Mouse (Mus musculus): ENCODE results near the gene Ankrd9.

Ankrd9 gene

GRCm38 (mm10) chr12:110989409-110989808 lies 10.6 kb upstream of the Ankrd9 start:
- DNase-seq (ENCODE audit: low spot score) = no peak

DNA sequence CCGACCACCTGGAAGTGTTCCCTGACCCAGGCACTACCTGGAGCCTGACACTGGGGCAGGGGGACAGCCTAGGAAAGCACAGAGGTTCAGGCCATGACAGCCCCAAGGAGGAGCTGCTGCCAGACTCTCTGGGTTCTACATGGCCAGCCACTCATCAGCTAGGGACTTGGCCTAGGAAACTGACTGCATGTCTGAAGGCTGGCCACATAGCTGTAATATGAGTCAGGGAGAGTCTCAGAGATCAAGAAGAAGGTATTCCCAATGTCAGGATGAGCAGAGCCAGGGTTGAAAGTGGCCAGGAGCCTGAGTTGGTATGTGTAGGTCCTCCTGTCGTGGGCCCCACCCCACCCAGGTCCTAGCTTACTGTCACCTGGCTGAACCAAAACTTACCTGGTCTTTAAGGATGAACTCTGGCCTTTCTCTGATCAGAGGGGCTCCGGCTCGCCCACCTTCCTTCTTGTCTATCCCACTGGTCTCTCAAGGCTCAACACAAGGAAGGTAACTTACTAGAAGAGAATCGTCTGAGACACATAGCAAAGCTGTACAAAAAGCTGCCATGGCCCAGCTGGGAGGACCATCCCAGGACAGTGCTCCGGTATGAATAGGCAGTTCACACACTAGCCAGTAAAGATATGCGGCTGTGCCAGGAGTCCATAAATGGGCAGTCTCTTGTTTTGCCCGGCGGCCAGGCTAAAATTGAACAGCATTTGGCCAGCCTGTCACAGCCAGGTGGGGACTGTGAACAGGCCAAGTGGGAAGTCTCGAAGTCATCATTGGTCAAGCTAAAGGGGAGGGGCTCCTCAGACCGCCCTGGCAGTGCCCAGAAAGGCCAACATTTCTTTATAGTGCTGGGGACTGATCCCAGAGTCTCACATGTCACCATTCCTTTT lies 7.9 kb upstream of the Ankrd9 start:
- no peak for DNase-seq (ENCODE audit: low spot score)

DNA sequence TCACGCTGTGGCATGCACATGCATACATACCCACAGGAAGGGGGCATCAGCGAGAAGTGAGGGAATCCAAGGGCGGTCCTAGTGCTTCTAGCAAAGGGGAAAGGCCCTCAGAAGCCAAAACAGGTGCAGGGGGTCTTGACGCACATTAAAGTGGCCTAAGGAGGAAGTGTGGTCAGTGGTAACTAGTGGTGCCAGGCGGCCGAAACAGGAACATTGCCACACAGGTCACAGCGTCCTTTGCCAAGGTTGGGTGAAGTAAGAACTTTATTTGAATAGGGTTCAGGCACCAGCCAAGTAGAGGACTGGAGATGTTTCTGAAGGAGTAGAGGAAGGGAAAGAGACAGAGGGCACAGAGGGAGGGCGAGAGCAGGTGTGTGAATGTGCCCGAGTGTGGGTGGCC lies 6.3 kb upstream of the Ankrd9 start:
- no peak for DNase-seq (ENCODE audit: low spot score)

- no peak for DNase-seq (ENCODE audit: low spot score)
Observed at GRCm38 (mm10) chr12:110984598-110984997, 5.8 kb upstream of the Ankrd9 start.

GRCm38 (mm10) chr12:110983714-110984113 lies 4.9 kb upstream of the Ankrd9 start:
- DNase-seq (ENCODE audit: low spot score) = no peak

DNA sequence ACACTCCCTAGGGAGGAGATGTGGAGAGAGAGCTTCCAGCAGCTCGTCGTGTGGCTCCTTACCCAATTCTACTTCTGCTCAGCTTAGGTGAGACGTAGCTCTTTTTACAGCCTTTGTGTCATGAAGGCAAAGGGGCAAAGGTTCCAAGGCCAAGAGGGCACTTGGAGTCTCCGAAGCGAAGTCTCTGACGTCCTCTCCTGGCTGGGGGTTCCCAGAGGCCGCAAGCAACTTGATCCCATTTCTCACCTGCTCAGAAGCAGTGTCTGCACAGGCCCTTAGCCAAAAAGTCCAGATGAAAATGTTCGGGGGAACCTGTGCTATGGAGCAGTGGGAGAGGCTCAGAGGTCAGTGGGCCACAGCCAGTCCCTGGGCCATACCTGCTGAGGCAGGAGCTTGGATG lies 4.2 kb upstream of the Ankrd9 start:
- DNase-seq (ENCODE audit: low spot score) = no peak

DNA sequence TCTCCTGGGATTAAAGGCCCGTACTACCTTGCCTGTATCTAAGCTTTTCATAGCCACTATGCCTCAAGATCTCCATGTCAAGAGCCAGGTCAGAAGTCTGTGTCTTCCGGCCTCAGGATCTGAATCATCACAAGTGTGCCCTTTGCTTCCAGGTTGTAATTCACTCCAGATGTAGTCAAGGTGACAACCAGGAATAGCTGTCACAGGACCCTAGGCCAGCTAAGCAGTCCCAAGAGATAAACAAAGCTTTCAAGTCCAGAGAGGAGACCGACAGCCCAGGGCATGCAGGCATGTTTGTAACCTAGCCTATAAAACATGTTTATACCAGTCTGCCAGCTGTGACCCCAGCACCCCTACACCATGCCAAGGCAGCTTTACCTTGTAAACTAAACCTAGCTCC lies 2.9 kb upstream of the Ankrd9 start:
- no peak for DNase-seq (ENCODE audit: low spot score)

DNA sequence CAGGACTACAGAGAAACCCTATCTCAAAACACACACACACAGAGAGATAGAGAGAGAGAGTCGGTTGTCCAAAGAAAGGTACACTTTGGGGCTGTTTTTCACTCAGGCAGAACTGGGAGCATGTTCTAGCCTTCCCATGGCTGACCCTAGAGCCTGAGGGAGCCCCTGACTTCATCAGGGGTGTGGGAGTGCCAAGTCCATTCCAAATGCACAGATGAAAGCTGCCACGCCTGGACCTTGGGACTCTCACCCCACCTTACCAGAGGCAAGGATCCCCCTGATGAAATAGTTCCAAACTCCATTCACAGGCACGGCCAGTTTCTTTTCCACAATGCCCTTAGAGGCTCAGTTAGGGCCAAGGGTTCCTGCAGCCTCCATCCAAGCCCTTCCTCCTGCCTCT lies 968 bp upstream of the Ankrd9 start:
- no peak for DNase-seq (ENCODE audit: low spot score)

DNA sequence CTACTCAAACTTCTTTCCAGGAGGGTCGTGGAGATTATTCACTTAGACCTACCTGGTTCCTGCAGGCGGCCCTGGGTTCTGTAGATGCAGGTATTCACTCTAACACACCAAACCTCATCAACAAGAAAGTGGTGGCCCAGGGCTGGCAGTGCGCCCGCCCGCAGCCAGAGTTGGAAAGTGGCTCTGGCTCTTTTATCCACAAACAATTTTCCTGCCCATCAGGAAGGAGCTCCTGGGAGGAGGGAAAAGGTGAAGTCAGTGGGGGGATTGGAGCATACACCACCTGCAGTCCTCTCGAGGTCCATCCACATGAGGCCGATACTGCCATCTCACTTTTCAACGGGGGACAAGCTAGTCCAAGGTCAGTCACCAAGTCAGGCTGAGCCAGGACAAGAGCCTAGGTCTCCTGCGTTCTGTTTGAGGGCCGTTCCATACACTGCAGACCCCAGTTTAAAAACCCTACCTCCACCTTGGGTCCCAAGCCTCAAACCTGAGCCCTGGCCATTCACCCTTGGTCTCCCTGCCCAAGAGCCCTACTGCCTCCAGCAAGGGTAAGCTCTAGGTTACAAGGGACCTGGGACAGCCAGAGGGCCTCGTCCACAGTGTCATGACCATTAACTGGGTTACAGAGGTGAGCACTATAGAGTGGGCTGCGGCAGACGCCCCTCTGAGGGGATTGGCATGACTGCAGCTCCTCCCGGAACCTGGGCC lies 789 bp downstream of the Ankrd9 start:
- DNase-seq (ENCODE audit: low spot score) = no peak

DNA sequence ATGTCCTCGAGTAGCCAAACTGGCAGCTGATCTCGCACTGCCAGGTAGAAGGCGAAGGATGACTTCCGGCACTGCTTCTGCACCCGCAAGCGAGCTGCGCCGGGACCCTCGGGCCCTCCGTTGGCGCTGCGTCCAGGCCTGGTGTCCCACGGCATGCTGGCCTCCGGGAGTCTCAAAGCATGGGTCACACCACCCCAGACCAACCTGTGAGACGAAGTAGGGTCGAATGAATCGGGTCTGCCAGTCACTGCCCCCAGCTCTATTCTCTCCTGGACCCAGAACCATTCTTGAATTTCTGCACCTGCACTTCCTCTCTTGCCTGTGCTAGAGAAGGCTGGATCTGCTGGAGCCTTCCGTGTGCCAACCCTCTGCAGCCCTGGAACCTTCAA lies 1.5 kb downstream of the Ankrd9 start:
- no peak for DNase-seq (ENCODE audit: low spot score)

DNA sequence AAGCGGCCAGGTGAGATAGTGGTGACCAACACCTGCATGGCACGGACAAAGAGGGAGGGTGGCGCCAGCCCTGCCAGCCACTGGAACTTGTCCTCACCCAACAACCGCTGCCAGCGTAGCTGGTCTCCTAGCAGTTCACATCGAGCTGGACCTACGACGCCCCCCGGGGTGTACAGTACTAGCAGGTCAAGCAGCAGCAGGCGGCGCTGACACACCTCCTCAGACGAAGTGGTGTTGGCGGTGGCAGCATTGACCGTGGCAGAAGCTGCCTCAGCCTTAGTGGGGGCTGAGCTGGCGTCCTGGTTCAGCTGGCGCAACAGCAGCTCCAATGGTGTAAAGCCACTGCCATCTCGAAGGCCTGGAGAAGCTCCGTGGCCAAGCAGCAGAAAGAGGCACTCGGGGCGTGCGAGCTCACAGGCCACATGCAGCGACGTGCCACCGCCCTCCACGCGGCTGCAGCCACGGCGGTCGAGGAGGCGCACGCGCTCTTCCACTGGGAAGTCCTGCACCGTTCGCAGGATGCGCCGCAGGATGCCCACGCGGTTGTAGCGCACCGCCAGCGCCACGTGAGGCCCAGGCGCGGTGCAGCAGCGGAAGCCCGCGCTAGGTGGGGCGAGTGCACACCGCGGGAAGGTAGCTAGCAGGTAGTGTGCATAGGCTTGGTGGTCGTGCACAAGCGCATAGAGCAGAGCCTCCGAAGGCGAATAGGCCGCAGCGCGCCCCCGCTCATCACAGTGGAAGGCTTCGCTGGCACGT lies 2.1 kb downstream of the Ankrd9 start:
- DNase-seq (ENCODE audit: low spot score) = no peak

DNA sequence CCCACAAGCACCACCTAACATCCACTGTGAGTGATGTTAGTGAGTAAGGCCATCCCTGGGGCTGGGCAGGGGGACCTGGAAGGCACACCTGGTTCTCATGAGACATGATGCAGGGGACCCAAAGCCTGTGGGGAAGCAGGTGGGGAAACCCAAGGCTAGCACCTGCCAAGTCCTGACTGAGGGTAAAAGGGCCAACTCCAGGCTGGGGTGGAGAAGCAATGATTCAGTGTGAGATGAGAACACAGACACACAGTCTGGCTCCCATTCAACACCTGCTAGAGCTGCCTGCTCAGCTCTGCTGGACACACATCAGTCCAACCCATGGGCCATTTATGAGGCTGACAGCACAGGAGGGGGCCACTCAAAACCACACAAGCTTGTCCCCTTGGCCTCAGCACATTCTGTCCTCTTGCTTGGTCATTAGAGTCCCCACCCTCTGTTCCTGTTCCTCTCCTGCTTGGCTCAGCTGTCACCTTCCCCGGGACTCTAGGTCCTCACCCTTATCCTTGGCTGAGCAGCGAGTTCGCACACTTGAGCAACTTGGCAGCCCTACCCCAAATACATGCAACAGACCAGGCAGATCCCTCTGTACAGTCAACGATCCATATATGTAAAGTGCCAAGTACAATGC lies 2.9 kb downstream of the Ankrd9 start:
- DNase-seq (ENCODE audit: low spot score) = no peak

- no peak for DNase-seq (ENCODE audit: low spot score)
Observed at GRCm38 (mm10) chr12:110975385-110975784, 3.5 kb downstream of the Ankrd9 start.

DNA sequence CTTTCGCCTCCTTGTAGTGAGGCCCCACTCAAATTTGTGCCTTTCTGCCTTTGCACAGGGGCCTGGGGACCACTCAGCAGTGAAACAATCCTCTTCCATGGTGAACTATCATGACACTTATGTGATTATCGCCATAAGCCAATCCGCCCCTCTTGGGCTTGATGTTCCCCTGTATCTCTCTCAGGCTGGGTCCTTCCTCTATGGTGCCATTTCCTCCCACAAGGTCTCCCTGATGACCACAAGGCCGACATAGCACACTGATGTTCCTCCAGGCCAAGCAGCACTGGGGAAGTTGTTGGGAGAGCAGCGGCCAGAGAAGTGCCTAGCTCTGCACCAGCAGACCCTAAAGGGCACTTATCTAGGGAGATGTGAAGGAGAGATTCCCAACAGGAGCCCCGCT lies 4.1 kb downstream of the Ankrd9 start:
- DNase-seq (ENCODE audit: low spot score) = no peak

DNA sequence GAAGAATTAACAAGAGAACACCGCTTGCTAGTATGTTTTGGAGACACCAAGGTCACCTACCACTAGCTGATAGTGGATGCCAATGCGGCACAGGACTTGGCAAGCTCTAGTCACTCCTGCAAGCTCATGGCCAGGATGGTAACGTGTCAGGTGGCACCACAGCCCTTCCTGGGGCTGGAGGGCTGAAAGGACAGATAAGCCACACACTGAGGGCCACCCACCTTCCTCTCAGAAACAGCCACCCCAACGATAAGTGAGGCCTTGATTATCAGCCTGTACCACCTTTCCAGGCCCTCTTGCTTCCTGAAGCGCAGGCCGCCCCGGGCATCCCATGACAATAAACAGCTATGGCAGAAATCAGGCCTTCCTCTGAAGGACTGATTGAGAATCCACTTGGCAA lies 4.5 kb downstream of the Ankrd9 start:
- DNase-seq (ENCODE audit: low spot score) = no peak

- no peak for DNase-seq (ENCODE audit: low spot score)
Observed at GRCm38 (mm10) chr12:110973829-110974228, 5.0 kb downstream of the Ankrd9 start.

GRCm38 (mm10) chr12:110971972-110972371 lies 6.9 kb downstream of the Ankrd9 start:
- no peak for DNase-seq (ENCODE audit: low spot score)

DNA sequence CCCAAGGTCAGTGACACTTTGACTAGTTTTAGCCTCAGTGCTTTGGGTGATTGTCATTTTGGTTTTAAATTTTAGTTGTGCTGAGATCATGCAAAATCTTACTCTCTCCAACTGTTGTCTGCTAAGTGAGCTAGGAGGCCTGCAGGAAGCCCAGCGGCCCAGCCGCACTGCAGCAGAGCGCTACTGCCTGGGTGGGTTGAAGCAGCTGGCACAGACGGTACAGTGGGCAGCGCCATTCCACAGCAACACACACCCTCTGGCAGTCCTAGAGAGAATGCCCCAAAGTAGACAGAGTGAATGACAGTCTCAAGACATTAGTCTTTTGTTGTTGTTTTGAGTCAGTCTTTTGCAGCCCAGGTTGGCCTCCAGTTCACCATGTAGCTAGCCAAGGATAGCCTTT lies 8.4 kb downstream of the Ankrd9 start:
- DNase-seq (ENCODE audit: low spot score) = no peak

- no peak for DNase-seq (ENCODE audit: low spot score)
Observed at GRCm38 (mm10) chr12:110967146-110967545, 11.7 kb downstream of the Ankrd9 start.

DNA sequence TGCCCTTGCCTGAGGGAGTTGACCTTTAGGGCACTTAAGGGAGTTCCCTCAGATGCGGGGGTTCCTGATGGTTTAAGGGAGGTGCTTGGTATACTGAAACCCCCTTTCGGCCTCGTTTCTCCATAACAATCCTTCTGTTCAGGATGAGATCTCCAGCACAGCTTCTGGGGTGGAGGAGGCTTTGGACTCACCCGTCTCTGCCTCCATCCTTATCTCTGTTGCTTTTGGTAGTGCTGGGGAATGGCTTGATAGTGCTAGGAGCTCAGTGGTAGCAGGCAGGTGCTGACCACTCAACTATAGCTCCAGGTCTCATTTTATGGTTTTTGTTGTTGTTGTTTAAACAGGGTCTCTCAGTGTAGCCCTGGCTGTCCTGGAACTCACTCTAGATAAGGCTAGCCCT lies 12.8 kb downstream of the Ankrd9 start:
- DNase-seq (ENCODE audit: low spot score) = no peak

- DNase-seq (ENCODE audit: low spot score) = no peak
Observed at GRCm38 (mm10) chr12:110965500-110965899, 13.3 kb downstream of the Ankrd9 start.

- DNase-seq (ENCODE audit: low spot score) = no peak
Observed at GRCm38 (mm10) chr12:110961973-110962372, 16.9 kb downstream of the Ankrd9 start.

All from ovary, postnatal 14 days (tissue).